Mouse (Mus musculus): ENCODE measurements at regions not wholly inside any gene's neighbourhood (a gene's known extent, or its start where the extent isn't known, plus 50 kb on each side); places are given as distances from the start of the nearest gene placed in this dataset.

- 68% methylated on average over 10 of the region's 10 CpGs for WGBS
- Histone ChIP-seq H3K4me3 (no peak overlapping the region), H3K27me3 (replicated peaks; ENCODE audit: low read depth, poor library complexity, severe bottlenecking) (no peaks in the 10 kb centered on the region), H3K36me3 (replicated peaks) (no peaks in the 10 kb centered on the region), H3K4me1 (peaks cover 6% of the 10 kb centered on the region; the same call in 1 of the 2 replicates), H3K9me3 (no peaks in the 10 kb centered on the region), H3K27ac (replicated peaks) (no peak overlapping the region)
- peak; percentile 11 for DNase-seq (ENCODE audit: low spot score)
These were observed 73.1 kb downstream of the Rps15a start for GRCm38 (mm10) chr7:118042914-118043313.

- DNase-seq (ENCODE audit: low spot score): no peak
- Histone ChIP-seq H3K36me3 (replicated peaks) (no peaks in the 10 kb centered on the region), H3K27ac (replicated peaks) (no peak overlapping the region), H3K4me3 (no peak overlapping the region), H3K9me3 (no peaks in the 10 kb centered on the region), H3K27me3 (replicated peaks; ENCODE audit: low read depth, poor library complexity, severe bottlenecking) (no peaks in the 10 kb centered on the region), H3K4me1 (peaks cover 6% of the 10 kb centered on the region; the same call in 1 of the 2 replicates)
- WGBS: 87% methylated on average over 4 of the region's 4 CpGs
These were observed 76.1 kb downstream of the Rps15a start for GRCm38 (mm10) chr7:118039862-118040261.

- no peak for DNase-seq (ENCODE audit: low spot score)
- H3K36me3 ChIP-seq (replicated peaks): no peaks in the 10 kb centered on the region
- WGBS: 73% methylated on average over 3 of the region's 3 CpGs
These were observed 78.9 kb downstream of the Rps15a start for GRCm38 (mm10) chr7:118037062-118037461.

GRCm38 (mm10) chr7:118026106-118026526 lies 89.9 kb downstream of the Rps15a start:
- no peaks in the 10 kb centered on the region for H3K9me3 ChIP-seq
- peaks cover 13% of the 10 kb centered on the region for H3K4me1 ChIP-seq
- WGBS: 15% methylated on average over 10 of the region's 10 CpGs
- H3K27me3 ChIP-seq (replicated peaks; ENCODE audit: low read depth, poor library complexity, severe bottlenecking): no peaks in the 10 kb centered on the region; the same call in 1 of the 2 replicates
- H3K36me3 ChIP-seq (replicated peaks): no peaks in the 10 kb centered on the region
- peak; percentile 16 for DNase-seq (ENCODE audit: low spot score)
- no peak overlapping the region; the same call in 1 of the 2 replicates for H3K27ac ChIP-seq (replicated peaks)
- no peak overlapping the region for H3K4me3 ChIP-seq

More at GRCm38 (mm10) chr7:118037062-118037461, 78.9 kb downstream of the Rps15a start:
- no peak overlapping the region for H3K4me3 ChIP-seq
- H3K4me1 ChIP-seq: no peaks in the 10 kb centered on the region
- H3K27ac ChIP-seq (replicated peaks): no peak overlapping the region
- no peaks in the 10 kb centered on the region for H3K27me3 ChIP-seq (replicated peaks; ENCODE audit: low read depth, poor library complexity, severe bottlenecking)
- no peaks in the 10 kb centered on the region for H3K9me3 ChIP-seq

- H3K27ac ChIP-seq (replicated peaks): no peak overlapping the region
- no peaks in the 10 kb centered on the region for H3K9me3 ChIP-seq
- no peak for DNase-seq (ENCODE audit: low spot score)
- H3K4me3 ChIP-seq: no peak overlapping the region
- no peaks in the 10 kb centered on the region for H3K27me3 ChIP-seq (replicated peaks; ENCODE audit: low read depth, poor library complexity, severe bottlenecking)
- H3K36me3 ChIP-seq (replicated peaks): no peaks in the 10 kb centered on the region
- H3K4me1 ChIP-seq: no peaks in the 10 kb centered on the region
- WGBS: 85% methylated on average over 7 of the region's 7 CpGs
These were observed 111.4 kb downstream of the Rps15a start for GRCm38 (mm10) chr7:118004620-118005019.

- Histone ChIP-seq H3K36me3 (replicated peaks) (no peaks in the 10 kb centered on the region), H3K27me3 (replicated peaks; ENCODE audit: low read depth, poor library complexity, severe bottlenecking) (no peaks in the 10 kb centered on the region), H3K4me1 (no peaks in the 10 kb centered on the region), H3K4me3 (no peak overlapping the region), H3K27ac (replicated peaks) (no peak overlapping the region), H3K9me3 (no peaks in the 10 kb centered on the region)
- DNase-seq (ENCODE audit: low spot score): no peak
- WGBS: 76% methylated on average over 3 of the region's 3 CpGs
These were observed 114.1 kb downstream of the Rps15a start for GRCm38 (mm10) chr7:118001881-118002280.

- 6% methylated on average over 4 of the region's 4 CpGs for WGBS
- Histone ChIP-seq H3K9me3 (no peaks in the 10 kb centered on the region), H3K27ac (replicated peaks) (no peak overlapping the region), H3K4me1 (no peaks in the 10 kb centered on the region), H3K27me3 (replicated peaks; ENCODE audit: low read depth, poor library complexity, severe bottlenecking) (no peaks in the 10 kb centered on the region), H3K4me3 (no peak overlapping the region), H3K36me3 (replicated peaks) (no peaks in the 10 kb centered on the region)
- DNase-seq (ENCODE audit: low spot score): peak; percentile 83
These were observed 114.9 kb downstream of the Rps15a start for GRCm38 (mm10) chr7:118001121-118001520.

- H3K27ac ChIP-seq (replicated peaks): no peak overlapping the region
- DNase-seq (ENCODE audit: low spot score): no peak
- 82% methylated on average over 4 of the region's 4 CpGs for WGBS
- H3K27me3 ChIP-seq (replicated peaks; ENCODE audit: low read depth, poor library complexity, severe bottlenecking): no peaks in the 10 kb centered on the region
- H3K9me3 ChIP-seq: no peaks in the 10 kb centered on the region
- no peaks in the 10 kb centered on the region for H3K36me3 ChIP-seq (replicated peaks)
- H3K4me3 ChIP-seq: no peak overlapping the region
- no peaks in the 10 kb centered on the region for H3K4me1 ChIP-seq
These were observed 133.8 kb downstream of the Rps15a start for GRCm38 (mm10) chr7:117982177-117982576.

GRCm38 (mm10) chr7:117971176-117971575 lies 144.8 kb downstream of the Rps15a start:
- no peak for DNase-seq (ENCODE audit: low spot score)
- Histone ChIP-seq H3K36me3 (replicated peaks) (no peaks in the 10 kb centered on the region), H3K27me3 (replicated peaks; ENCODE audit: low read depth, poor library complexity, severe bottlenecking) (no peaks in the 10 kb centered on the region), H3K4me1 (no peaks in the 10 kb centered on the region), H3K27ac (replicated peaks) (no peak overlapping the region), H3K4me3 (no peak overlapping the region), H3K9me3 (no peaks in the 10 kb centered on the region)
- WGBS: 36% methylated on average over 1 of the region's 1 CpGs

GRCm38 (mm10) chr7:117943435-117943834 lies 172.6 kb downstream of the Rps15a start:
- H3K9me3 ChIP-seq: no peaks in the 10 kb centered on the region
- 96% methylated on average over 3 of the region's 3 CpGs for WGBS
- H3K27ac ChIP-seq (replicated peaks): no peak overlapping the region
- no peak overlapping the region for H3K4me3 ChIP-seq
- H3K4me1 ChIP-seq: no peaks in the 10 kb centered on the region
- no peaks in the 10 kb centered on the region for H3K27me3 ChIP-seq (replicated peaks; ENCODE audit: low read depth, poor library complexity, severe bottlenecking)
- no peaks in the 10 kb centered on the region for H3K36me3 ChIP-seq (replicated peaks)
- DNase-seq (ENCODE audit: low spot score): no peak

GRCm38 (mm10) chr7:117939618-117940017 lies 176.4 kb downstream of the Rps15a start:
- WGBS: 59% methylated on average over 7 of the region's 7 CpGs
- Histone ChIP-seq H3K27ac (replicated peaks) (no peak overlapping the region), H3K27me3 (replicated peaks; ENCODE audit: low read depth, poor library complexity, severe bottlenecking) (no peaks in the 10 kb centered on the region), H3K36me3 (replicated peaks) (no peaks in the 10 kb centered on the region), H3K9me3 (no peaks in the 10 kb centered on the region), H3K4me3 (no peak overlapping the region), H3K4me1 (no peaks in the 10 kb centered on the region)
- no peak for DNase-seq (ENCODE audit: low spot score)

- Histone ChIP-seq H3K27ac (replicated peaks) (no peak overlapping the region), H3K9me3 (no peaks in the 10 kb centered on the region), H3K4me1 (no peaks in the 10 kb centered on the region), H3K36me3 (replicated peaks) (no peaks in the 10 kb centered on the region), H3K4me3 (no peak overlapping the region), H3K27me3 (replicated peaks; ENCODE audit: low read depth, poor library complexity, severe bottlenecking) (no peaks in the 10 kb centered on the region)
- WGBS: 76% methylated on average over 3 of the region's 3 CpGs
- DNase-seq (ENCODE audit: low spot score): no peak
These were observed 181.1 kb downstream of the Rps15a start for GRCm38 (mm10) chr7:117934908-117935307.

GRCm38 (mm10) chr7:117931234-117931895 lies 184.6 kb downstream of the Rps15a start:
- no peak for DNase-seq (ENCODE audit: low spot score)
- Histone ChIP-seq H3K9me3 (no peaks in the 10 kb centered on the region), H3K27me3 (replicated peaks; ENCODE audit: low read depth, poor library complexity, severe bottlenecking) (no peaks in the 10 kb centered on the region), H3K4me3 (no peak overlapping the region), H3K36me3 (replicated peaks) (no peaks in the 10 kb centered on the region), H3K4me1 (no peaks in the 10 kb centered on the region), H3K27ac (replicated peaks) (no peak overlapping the region)
- WGBS: 82% methylated on average over 12 of the region's 12 CpGs

All from embryonic facial prominence, embryonic 10.5 days (tissue).